Mouse (Mus musculus): Measurements from ENCODE around the gene Hdac9. TPM values are rescaled to one million over a fixed set of nuclear protein-coding genes. Genes with fewer than 3 reads are reported as not detected.

Hdac9 gene
- polyA plus RNA-seq, 1 experiment, result 1.3 TPM

DNA sequence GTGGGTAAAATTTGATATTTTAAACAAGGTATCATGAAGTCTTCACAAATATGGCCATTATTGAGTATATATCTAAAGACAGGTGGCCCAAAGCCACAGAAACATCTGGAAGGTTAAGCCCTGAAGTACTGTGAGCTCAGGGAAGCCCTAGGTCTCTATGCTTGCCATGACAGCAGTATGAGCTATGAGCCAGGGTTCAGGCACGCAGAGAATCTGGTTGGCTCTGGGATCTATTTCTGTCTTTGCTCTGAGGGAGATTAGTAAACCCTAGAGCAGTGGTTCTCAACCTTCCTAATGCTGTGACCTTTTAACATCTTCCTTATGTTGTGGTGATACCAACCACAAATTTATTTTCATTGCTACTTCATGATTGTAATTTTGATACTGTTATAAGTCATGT, 337.7 kb downstream of the Hdac9 start:
- DNase-seq, result no peak
- Histone ChIP-seq H3K27ac (ENCODE audit: insufficient read depth, low read depth, low read length) (no peak overlapping the region), H3K4me1 (ENCODE audit: control insufficient read depth, insufficient read depth, low read length) (no peaks in the 10 kb centered on the region), H3K4me3 (ENCODE audit: insufficient read depth, low read depth, low read length) (no peak overlapping the region), H3K36me3 (ENCODE audit: control insufficient read depth, insufficient read depth, low read length) (no peaks in the 10 kb centered on the region), H3K27me3 (replicated peaks; ENCODE audit: control insufficient read depth, insufficient read depth, low read length) (no peaks in the 10 kb centered on the region)
- WGBS, result 84% methylated on average over 1 of the region's 1 CpGs
- no peak for TF ChIP-seq POLR2A (IDR thresholded peaks at IDR 0.05; ENCODE audit: low read depth, low read length)
- no peak for TF ChIP-seq CTCF (conservative IDR thresholded peaks at IDR 0.05; ENCODE audit: insufficient read depth, insufficient read length, low read depth, low read length)

GRCm38 (mm10) chr12:34571069-34571468, 345.8 kb downstream of the Hdac9 start:
- Histone ChIP-seq H3K4me1 (ENCODE audit: control insufficient read depth, insufficient read depth, low read length) (no peaks in the 10 kb centered on the region), H3K27me3 (replicated peaks; ENCODE audit: control insufficient read depth, insufficient read depth, low read length) (no peaks in the 10 kb centered on the region), H3K36me3 (ENCODE audit: control insufficient read depth, insufficient read depth, low read length) (no peaks in the 10 kb centered on the region), H3K4me3 (ENCODE audit: insufficient read depth, low read depth, low read length) (no peak overlapping the region), H3K27ac (ENCODE audit: insufficient read depth, low read depth, low read length) (no peak overlapping the region)
- no peak for TF ChIP-seq CTCF (conservative IDR thresholded peaks at IDR 0.05; ENCODE audit: insufficient read depth, insufficient read length, low read depth, low read length)
- no peak for DNase-seq
- 90% methylated on average over 1 of the region's 1 CpGs for WGBS

GRCm38 (mm10) chr12:34569472-34569871, 347.4 kb downstream of the Hdac9 start:
- Histone ChIP-seq H3K4me1 (ENCODE audit: control insufficient read depth, insufficient read depth, low read length) (no peaks in the 10 kb centered on the region), H3K27me3 (replicated peaks; ENCODE audit: control insufficient read depth, insufficient read depth, low read length) (no peaks in the 10 kb centered on the region), H3K4me3 (ENCODE audit: insufficient read depth, low read depth, low read length) (no peak overlapping the region), H3K36me3 (ENCODE audit: control insufficient read depth, insufficient read depth, low read length) (no peaks in the 10 kb centered on the region), H3K27ac (ENCODE audit: insufficient read depth, low read depth, low read length) (no peak overlapping the region)
- WGBS, result 92% methylated on average over 3 of the region's 3 CpGs
- TF ChIP-seq CTCF (conservative IDR thresholded peaks at IDR 0.05; ENCODE audit: insufficient read depth, insufficient read length, low read depth, low read length) (no peak), POLR2A (IDR thresholded peaks at IDR 0.05; ENCODE audit: low read depth, low read length) (no peak)
- DNase-seq, result no peak

DNA sequence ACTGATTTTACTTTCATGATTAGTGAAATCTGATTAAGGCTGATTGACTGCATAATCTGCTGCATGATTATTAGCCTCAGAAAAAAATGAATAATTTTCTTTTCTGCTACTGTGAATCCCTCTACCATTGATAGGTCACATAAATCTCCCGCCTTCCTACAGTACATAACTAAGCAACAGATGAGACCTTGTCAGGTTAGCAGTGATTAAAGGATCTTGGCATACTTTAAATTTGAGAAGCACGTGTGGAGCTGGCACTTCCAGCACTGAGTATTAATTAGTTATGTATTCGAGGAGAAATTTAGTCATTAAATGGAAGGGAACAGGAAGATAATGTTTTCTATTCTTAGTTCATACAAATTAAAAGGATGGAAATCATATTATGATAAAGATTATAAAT, 347.8 kb downstream of the Hdac9 start:
- no peak overlapping the region for H3K4me3 ChIP-seq (ENCODE audit: insufficient read depth, low read depth, low read length)
- H3K27me3 ChIP-seq (replicated peaks; ENCODE audit: control insufficient read depth, insufficient read depth, low read length), result no peaks in the 10 kb centered on the region
- DNase-seq, result no peak
- 55% methylated on average over 3 of the region's 3 CpGs for WGBS
- no peaks in the 10 kb centered on the region for H3K36me3 ChIP-seq (ENCODE audit: control insufficient read depth, insufficient read depth, low read length)
- H3K4me1 ChIP-seq (ENCODE audit: control insufficient read depth, insufficient read depth, low read length), result no peaks in the 10 kb centered on the region
- TF ChIP-seq POLR2A (IDR thresholded peaks at IDR 0.05; ENCODE audit: low read depth, low read length) (no peak), CTCF (conservative IDR thresholded peaks at IDR 0.05; ENCODE audit: insufficient read depth, insufficient read length, low read depth, low read length) (no peak)
- H3K27ac ChIP-seq (ENCODE audit: insufficient read depth, low read depth, low read length), result no peak overlapping the region

- 0 out of 2 replicates have a peak, but pooled peaks cover 4% of the 10 kb centered on the region for H3K4me1 ChIP-seq (ENCODE audit: control insufficient read depth, insufficient read depth, low read length)
- WGBS, result 62% methylated on average over 2 of the region's 2 CpGs
- DNase-seq, result peak; percentile 7
- TF ChIP-seq CTCF (conservative IDR thresholded peaks at IDR 0.05; ENCODE audit: insufficient read depth, insufficient read length, low read depth, low read length) (no peak), POLR2A (IDR thresholded peaks at IDR 0.05; ENCODE audit: low read depth, low read length) (no peak)
- no peaks in the 10 kb centered on the region for H3K36me3 ChIP-seq (ENCODE audit: control insufficient read depth, insufficient read depth, low read length)
- no peak overlapping the region for H3K4me3 ChIP-seq (ENCODE audit: insufficient read depth, low read depth, low read length)
- H3K27ac ChIP-seq (ENCODE audit: insufficient read depth, low read depth, low read length), result no peak overlapping the region
- no peaks in the 10 kb centered on the region for H3K27me3 ChIP-seq (replicated peaks; ENCODE audit: control insufficient read depth, insufficient read depth, low read length)
Measured at GRCm38 (mm10) chr12:34562331-34562730, 354.6 kb downstream of the Hdac9 start.

DNA sequence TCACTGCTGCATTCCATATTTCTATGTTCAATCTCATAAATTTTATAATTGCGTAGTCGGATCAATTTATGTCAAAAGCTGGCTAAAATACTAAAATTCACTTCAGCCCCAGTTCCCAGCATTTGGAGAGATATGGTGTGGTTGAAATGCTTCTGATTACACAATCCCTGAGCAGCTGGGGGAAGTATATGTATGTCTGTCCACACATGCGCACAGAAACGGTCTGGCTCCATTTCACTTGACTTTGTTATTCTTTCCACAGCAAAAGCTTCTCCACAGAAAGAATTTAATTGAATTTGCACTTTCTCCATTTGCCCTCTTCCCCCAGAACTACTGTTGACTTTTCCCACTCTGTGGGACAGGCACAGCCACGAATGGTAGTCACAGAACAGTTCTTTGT, 357.9 kb downstream of the Hdac9 start:
- Histone ChIP-seq H3K4me1 (ENCODE audit: control insufficient read depth, insufficient read depth, low read length) (0 out of 2 replicates have a peak, but pooled peaks cover 4% of the 10 kb centered on the region), H3K27me3 (replicated peaks; ENCODE audit: control insufficient read depth, insufficient read depth, low read length) (no peaks in the 10 kb centered on the region), H3K27ac (ENCODE audit: insufficient read depth, low read depth, low read length) (no peak overlapping the region), H3K4me3 (ENCODE audit: insufficient read depth, low read depth, low read length) (no peak overlapping the region), H3K36me3 (ENCODE audit: control insufficient read depth, insufficient read depth, low read length) (no peaks in the 10 kb centered on the region)
- 71% methylated on average over 5 of the region's 5 CpGs for WGBS
- no peak for DNase-seq
- no peak for TF ChIP-seq CTCF (conservative IDR thresholded peaks at IDR 0.05; ENCODE audit: insufficient read depth, insufficient read length, low read depth, low read length)
- no peak for TF ChIP-seq POLR2A (IDR thresholded peaks at IDR 0.05; ENCODE audit: low read depth, low read length)

DNA sequence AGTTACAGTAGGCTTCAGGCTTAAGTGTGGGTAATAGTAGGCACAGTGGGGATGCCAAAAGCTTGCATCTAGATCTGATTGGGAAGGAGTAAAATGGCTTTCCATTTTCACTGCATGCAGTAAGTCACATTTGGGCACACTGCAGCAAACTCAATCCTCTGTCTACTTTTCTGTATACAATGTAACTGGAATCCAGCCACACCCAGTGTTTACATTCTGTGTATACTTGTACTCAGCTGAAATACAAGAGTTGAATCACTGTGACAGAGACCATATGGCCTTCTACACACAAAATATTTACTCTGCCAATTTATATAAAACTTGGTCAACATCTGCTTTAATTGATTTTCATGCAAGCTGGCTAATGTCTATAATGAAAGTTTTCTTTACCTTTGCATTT, 362.1 kb downstream of the Hdac9 start:
- H3K4me1 ChIP-seq (ENCODE audit: control insufficient read depth, insufficient read depth, low read length), result no peaks in the 10 kb centered on the region
- no peak overlapping the region for H3K27ac ChIP-seq (ENCODE audit: insufficient read depth, low read depth, low read length)
- H3K27me3 ChIP-seq (replicated peaks; ENCODE audit: control insufficient read depth, insufficient read depth, low read length), result no peaks in the 10 kb centered on the region
- TF ChIP-seq POLR2A (IDR thresholded peaks at IDR 0.05; ENCODE audit: low read depth, low read length) (no peak), CTCF (conservative IDR thresholded peaks at IDR 0.05; ENCODE audit: insufficient read depth, insufficient read length, low read depth, low read length) (no peak)
- H3K36me3 ChIP-seq (ENCODE audit: control insufficient read depth, insufficient read depth, low read length), result no peaks in the 10 kb centered on the region
- DNase-seq, result no peak
- H3K4me3 ChIP-seq (ENCODE audit: insufficient read depth, low read depth, low read length), result no peak overlapping the region

DNA sequence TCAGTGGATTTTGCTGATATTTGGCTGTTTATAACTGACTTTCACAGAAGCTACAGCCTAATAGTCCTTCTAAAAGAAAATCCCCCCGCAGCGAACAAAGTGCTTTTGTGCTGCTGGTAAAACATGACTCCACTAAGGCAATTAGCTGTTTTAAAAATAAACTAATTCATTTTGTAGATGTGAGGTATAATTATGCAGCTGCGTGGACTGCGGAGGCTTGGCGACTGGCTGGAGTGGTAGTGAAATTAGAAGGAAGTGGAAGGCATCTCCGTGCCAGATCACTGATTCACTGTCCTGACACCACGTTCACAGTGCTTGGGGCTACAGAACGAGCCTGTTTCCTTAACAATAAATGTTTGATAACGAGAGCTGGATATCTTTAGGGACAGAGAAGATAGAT, 366.6 kb downstream of the Hdac9 start:
- Histone ChIP-seq H3K4me3 (ENCODE audit: insufficient read depth, low read depth, low read length) (no peak overlapping the region), H3K27ac (ENCODE audit: insufficient read depth, low read depth, low read length) (no peak overlapping the region), H3K4me1 (ENCODE audit: control insufficient read depth, insufficient read depth, low read length) (no peaks in the 10 kb centered on the region), H3K36me3 (ENCODE audit: control insufficient read depth, insufficient read depth, low read length) (no peaks in the 10 kb centered on the region), H3K27me3 (replicated peaks; ENCODE audit: control insufficient read depth, insufficient read depth, low read length) (no peaks in the 10 kb centered on the region)
- WGBS, result 69% methylated on average over 9 of the region's 9 CpGs
- TF ChIP-seq POLR2A (IDR thresholded peaks at IDR 0.05; ENCODE audit: low read depth, low read length), result no peak
- no peak for TF ChIP-seq CTCF (conservative IDR thresholded peaks at IDR 0.05; ENCODE audit: insufficient read depth, insufficient read length, low read depth, low read length)
- DNase-seq, result no peak
